Mouse (Mus musculus) neural tube, embryonic 10.5 days (tissue): ENCODE measurements around the gene Crybg1.
A peak's percentile ranks its signal among the peaks of the same experiment; 100 is the strongest.
"Not testable (repeated sequence)": the region's sequence is repeated elsewhere in the genome, so short reads cannot be mapped to it uniquely, and the experiment has no call there.

ENCODE experiments used
- DNase-seq: peaks from one replicate; pipeline ENCODE4 v3.0.0-alpha.2; 2017; ENCODE audit warnings: low spot score; ENCODE audit errors: extremely low spot score

Crybg1 gene

DNA sequence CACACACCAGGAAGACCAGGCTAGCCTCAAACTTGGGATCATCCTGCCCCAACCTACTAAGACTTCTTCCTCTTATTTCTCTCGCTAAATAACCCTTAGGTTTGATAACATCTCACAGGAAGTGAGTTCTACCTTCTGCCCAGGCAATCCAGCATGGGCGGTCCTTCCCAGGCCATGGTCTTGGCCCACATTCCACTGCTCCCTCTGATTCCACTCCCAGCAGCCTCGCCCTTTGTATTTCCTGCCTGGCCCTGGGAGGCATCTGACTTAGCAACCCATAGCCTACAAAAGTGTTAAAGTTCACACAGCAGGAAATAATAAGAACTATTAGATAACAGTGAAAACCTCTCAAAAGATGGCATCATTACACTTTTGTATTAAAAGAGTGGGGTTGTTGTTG, 171.3 kb downstream of the Crybg1 start:
- DNase-seq, result no peak

DNA sequence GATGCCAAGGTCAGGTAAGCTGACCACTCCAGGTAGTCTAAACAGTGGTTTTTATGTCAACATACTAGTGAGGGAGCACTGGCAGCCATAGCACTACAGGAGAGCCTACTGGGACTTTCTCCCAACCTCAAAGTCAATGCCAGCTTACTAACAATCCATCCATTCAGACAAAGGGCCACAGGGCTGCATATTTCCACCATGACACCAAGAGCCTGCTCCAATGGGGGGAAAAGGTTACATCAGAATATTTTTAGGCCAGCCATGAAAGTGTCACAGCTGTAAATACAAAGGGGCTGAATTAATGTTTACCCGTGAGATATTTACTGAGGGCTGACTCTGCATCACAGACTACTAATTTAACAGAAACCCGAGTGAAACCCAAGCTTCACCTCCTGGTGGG, 175.4 kb downstream of the Crybg1 start:
- no peak for DNase-seq

DNA sequence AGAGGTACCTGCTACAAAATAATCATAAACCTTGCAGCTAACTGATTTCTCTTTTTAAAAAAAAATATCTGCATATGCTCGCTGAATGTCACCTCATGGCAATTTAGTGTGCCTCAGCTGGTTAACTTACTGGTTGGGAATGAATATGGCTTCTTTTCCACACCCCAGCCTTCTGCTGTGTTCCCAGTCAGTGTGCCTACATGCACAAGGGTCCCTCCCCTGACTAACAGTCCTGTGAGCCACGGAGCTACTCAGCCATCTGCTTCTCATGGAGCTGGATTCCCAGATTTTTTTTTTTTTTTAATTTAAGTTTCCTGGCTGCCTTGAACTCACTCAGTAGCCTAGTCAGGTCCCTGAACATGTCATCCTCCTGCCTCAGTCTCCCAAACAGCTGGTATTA, 183.7 kb downstream of the Crybg1 start:
- DNase-seq, result no peak

DNA sequence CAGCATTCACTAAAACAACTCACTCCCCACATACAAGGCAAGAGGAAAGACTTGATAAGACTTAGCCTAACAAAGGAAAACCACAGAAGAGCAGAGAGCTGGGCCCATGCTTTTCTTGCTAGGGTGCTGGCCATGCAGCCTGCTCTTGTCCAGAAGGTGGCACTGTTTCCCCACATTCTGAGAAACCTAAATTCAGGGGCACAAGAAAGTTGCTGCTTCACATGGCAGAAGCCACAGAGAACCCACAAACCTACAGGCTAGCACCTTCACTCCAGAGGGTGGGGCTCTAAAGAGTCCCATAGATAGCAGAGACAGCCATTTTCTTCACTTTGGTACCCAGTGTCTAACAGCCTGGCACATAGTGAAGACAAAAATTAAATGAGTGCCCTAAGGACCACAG, 194.7 kb downstream of the Crybg1 start:
- peak; percentile 74 for DNase-seq

DNA sequence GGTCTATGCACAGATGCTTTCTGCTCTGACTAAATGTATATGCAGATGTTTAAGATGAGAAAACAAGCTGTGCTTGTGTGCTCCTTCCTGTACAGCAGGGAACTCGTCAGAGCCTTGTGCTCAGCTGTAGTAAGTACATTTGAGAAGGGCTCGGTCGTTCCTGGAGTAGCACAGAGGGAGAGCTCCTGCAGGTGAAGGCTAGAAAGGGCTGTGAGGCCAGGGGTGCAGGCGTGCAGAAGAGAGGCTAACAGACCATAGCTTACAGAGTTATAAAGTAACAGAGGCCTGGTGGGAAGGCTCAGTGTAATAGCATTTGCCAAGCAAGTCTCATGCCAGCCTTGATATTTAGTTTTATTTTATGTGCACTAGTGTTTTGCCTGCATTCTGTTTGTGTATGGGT, 203.2 kb downstream of the Crybg1 start:
- DNase-seq, result no peak

DNA sequence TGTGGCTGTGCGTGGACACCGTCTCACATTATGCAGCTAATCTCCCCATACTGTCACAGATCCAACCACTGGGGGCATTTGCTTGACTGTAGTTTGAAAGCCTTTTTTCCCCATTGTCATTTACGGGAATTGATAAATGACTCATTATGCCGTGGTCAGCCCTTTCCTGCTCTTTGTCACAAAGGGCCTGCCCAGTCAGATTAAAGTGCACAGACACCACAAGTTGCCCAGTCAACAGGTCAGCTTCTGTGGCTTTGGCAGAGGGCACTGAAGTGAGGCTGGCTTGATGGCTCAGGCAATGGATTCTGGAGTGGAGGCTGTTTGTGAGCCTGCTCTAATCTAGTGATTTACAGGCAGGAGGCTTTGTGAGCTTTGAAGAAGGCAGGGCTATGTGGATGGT, 204.9 kb downstream of the Crybg1 start:
- no peak for DNase-seq

DNA sequence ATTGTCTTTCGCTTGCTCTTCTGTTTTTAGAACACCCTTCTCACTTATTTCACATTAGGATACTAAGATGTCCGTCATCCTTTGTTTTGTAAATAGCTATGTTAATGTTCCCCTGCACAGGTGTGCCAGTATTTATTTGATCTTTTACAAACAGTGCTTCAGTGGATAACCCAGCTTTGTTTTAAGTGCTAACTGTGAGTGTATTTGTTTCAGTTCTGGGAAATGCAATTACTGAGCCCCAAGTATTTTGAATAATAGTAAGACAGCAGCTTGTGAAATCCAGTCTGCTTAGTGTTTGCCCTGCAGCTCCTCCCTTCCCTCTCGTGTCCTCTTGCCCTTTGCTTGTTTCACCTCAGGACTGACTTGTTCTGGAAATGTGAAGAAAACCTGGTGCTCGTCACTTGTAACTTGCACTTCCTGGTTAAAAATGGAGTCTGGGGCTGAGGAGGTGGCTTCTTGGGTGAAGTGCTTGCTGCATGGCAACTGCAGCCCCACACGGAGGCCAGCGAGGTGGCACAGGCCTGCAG, 209.5 kb downstream of the Crybg1 start:
- no peak for DNase-seq

DNA sequence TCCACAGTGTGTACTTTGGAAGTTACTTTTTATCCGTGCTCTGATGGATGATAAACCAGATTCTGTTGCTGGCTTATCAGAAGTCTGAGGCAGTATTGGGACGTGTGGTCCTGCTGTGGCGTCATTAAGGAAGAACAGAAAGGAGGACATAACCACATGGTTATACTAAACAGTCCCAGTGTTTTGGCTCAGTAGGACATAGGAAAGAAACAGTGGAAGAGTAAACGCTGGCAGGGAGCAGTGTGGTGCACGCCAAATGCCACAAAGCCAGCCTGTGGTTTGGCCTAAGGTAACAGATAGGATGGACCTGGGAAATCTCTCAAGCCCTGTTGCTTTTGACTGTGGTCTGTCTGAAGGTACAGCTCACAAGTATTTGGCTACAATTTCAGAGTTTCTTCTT, 220.1 kb downstream of the Crybg1 start:
- no peak for DNase-seq

DNA sequence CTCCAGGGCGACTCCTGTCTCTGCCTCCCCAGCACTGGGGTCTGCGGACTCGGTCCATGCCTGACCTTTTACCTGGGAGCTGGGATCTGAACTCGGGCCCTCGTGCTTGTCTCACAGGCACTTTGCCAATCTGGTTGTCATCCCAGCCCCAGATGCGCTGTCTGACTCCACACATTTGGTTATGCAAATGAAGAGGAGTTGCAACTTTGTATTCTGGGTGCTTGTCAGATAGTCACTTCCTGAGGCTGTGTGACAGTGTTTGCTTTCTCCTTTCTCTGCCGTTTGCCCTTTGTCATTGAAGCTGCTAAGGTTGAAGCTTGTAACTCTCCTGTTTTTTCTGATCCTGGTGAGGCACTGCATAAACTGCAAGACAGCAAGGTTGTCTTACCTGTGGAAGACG, 220.9 kb downstream of the Crybg1 start:
- no peak for DNase-seq

DNA sequence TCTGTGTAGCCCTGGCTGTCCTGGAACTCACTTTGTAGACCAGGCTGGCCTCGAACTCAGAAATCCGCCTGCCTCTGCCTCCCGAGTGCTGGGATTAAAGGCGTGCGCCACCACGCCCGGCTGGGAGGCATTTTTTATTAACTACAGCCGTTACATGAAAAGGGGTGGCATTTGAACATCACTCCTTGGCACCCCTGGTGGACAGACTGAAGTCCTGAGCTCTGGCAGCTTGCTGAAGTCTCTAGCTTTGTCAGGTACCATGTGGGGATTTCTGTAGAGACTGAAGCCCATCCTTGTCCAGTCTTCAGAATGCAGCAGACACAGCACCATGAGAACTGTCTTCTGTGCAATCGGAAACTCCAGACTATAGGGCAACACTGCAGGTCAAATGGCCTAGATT, 222.9 kb downstream of the Crybg1 start:
- not testable (repeated sequence) for DNase-seq

DNA sequence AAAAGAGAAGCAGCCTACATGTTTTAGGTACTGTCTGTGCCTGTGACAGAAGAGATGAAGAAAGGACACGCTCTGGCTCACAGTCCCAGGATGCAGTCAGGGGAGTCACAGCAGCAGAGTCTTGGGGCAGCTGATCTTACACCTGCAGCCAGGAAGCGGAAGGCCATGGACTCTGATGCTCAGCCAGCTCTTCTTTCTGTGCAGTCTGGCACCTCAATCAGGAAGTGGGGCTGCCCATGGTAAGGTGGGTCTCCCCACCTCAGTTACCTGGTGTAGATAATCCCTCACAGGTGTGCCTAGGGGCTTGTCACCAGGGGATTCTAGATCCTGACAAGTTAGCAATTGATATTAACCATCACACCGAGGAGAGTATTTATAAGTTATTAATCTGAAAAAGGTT, 225.6 kb downstream of the Crybg1 start:
- DNase-seq, result no peak

DNA sequence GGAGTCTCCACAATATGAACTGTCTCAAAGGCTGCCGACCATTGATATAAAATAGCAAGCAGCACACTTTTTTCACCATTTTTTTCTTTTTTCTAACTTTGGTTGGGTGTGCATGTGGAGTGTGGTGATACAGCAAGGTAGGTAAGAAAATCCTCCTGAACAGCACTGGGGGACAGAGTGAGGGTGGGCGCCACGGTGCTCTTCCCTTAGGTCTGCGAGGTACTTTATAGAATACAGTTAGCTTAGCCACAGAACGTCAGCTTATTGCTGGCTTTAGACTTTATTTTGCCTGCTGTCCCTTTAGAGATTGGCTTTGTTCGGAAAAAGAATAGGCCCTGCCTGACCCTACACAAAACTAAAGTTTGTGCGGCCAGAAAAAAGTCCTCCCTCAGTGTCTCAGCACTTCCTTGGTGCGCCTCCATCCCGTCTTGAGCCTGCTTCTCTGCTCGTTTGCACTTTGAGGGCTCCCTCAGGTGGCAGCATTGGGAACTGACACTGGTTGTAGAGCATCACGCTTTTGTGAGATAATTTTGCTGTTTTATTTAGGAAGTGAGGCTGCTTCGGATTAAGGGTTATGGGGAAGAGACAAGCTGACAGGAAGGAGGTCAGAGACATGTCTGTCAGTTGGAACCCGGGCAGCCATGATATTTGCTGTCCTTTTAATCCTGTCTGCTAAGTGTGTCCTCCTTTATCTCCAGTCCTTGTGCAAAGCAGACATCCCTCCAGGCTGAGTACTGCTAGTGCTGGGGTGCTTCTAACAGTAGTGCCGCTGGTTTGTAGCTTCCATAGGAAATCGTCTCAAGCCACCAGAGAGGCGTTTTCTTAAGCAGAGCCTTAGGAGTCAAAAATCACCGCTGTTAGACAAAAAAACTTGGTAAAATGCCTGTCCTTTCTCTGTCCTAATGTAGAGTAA, 229.7 kb downstream of the Crybg1 start:
- DNase-seq, result peak; percentile 85

DNA sequence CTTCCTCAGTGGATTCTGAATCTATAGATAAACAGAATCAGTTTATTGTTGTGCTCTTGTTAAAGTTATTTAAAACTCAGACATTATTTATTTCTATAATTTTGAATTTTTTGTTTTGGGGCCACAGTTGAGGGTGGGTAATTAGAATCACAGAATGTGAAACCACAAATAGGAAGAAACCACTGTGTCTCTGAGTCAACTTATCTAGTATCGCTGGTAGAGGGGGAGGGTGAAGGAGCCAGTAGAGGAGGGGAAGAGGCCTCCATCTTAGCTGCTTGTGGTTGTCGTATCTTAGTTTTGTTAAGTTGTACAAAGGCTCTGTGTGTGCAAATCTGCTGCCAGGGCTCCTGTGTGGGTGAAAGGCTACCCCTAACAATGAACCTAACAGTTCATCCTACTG, 231.9 kb downstream of the Crybg1 start:
- no peak for DNase-seq

DNA sequence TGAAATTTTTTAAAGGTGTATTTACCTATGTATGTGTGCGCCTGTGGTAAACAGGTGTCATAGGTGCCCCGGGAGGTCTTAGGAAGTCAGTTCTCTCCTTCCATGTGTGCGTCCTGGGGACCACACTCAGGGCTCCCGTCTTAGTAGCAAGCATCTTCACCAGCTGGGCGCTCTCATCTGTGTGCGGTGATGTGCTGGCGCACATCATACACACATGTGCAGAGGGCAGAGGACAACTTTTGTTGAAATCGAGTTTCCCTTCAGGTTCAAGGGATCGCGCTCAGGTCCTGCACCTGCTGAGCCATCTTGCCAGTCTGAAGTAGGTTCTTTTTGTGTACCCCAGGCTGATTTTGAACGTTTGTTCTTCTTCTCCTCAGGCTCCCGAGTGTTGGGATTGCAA, 232.5 kb downstream of the Crybg1 start:
- no peak for DNase-seq

DNA sequence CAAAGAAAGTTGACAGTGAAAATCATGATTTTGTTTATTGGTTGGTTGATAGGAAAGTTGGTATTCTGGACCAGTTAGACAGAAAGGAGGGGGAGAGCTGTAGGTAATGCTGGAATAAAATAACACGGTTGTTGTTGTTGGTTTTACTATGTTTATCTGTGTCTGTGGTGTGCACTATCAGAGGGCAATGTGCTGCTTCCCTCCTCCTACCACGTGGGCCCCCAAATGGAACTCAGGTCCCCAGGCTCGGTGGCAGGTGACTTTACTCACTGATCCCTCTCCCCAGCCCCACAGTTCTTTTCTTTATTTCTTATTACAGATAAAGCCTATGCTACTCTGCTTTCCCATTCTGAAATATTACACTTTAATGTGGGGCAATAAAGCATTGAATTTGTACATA, 236.4 kb downstream of the Crybg1 start:
- DNase-seq, result no peak

DNA sequence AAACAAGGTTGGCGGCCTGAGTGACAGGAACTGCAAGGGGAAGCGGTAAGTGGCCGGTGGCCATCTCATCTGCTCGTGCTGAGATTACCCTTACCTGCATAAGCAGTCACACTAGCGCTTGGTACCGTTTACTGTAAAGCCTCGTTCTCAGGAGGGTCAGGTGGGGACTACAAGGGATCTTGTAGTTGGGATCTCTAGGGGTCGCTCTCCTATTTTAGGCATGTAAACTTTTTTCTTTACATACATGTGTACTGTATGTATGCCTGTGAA, 237.8 kb downstream of the Crybg1 start:
- no peak for DNase-seq

DNA sequence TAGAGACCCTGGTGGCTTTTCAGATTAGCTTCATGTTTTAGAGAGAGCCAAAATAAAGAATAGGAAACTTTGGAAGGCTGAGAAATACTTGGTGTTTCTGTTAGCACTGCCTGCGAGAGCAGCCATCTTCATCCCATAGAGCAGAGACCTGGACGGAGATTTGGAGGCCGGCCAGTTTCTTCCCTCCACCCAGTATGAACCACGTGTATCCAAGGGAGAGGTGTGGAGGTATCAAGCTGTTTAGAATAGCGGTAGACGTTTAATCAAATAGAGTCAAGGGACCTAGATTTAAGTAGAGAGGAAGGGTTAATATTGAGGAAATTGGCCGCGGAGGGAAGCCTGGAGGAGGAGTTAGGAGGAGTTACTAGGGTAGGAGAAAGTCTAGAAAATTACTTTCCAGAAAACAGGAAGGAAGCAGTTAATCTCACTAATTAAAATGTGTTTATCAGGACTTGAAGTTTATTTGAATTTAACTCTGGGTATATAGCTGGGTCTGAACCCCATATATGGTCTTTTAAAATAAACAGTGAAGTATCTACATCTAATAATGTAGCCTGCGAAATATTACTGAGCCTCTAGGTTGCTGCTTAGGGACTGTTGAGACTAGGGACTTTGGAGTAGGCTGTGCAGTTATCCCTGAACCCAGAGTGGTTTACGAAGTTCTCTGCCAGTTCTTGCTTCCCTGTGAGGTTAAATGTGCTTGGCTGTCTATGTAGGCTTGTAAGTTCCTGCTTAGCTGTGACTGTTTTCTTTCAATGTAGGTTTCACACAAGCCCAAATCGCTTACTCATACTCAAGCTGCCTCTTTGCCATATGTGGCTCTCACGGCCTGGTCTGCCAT, 238.4 kb downstream of the Crybg1 start:
- DNase-seq, result no peak

DNA sequence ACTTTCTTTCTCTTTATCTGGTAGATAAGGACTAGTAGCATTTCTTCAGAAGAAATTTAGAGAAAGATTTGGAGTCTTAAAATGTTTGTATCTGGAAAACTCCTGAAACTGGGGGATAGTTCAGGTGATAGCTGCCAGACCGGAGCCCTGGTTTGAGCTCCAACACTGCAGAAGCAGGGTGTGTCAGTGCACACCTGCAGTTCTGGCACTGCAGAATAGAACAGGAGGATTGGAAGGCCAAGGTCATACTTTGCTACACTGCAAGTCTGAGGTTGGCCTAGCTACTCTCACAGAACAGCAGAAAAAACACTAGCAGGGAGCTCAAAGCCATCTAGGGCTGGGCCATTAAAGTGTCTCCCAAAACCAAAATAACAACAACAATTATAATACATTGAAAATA, 244.1 kb downstream of the Crybg1 start:
- no peak for DNase-seq

DNA sequence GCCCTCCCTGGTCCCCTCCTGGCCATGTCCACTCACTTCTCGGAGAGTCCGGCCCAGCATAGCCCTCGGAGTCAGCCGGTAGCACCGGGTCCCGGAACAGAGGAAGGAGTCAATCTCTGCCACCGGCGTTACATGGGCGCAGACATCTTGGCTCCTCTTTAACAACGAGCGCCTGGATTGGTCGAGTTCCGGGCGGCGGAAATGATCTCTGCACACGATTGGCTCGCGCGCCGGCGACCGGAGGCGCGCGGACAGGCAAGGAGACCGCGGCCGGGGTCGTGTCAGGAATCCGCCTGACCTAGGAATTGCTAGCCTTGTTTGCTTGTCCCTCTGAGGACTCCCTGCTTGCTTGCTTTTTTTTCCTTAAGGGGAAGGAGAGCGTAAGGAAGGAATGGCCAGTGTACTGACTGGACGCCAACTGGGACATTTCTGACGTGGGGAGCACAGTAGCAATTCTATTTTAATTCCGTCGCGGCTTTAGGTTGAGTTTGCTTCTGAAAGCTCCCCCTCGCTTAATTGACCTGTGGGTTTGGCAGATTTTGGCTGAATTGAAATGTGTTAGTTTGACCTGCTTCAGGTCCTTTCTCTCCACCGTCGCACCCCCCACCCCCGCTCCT, 247.0 kb downstream of the Crybg1 start, which contains the start of the genes Qrsl1 and Rtn4ip1:
Qrsl1 (minus strand) TSS at position 168 of the 617 bp plus-strand sequence.
Rtn4ip1 (plus strand) TSS at position 230 of the 617 bp plus-strand sequence.
- peak; percentile 97 for DNase-seq

DNA sequence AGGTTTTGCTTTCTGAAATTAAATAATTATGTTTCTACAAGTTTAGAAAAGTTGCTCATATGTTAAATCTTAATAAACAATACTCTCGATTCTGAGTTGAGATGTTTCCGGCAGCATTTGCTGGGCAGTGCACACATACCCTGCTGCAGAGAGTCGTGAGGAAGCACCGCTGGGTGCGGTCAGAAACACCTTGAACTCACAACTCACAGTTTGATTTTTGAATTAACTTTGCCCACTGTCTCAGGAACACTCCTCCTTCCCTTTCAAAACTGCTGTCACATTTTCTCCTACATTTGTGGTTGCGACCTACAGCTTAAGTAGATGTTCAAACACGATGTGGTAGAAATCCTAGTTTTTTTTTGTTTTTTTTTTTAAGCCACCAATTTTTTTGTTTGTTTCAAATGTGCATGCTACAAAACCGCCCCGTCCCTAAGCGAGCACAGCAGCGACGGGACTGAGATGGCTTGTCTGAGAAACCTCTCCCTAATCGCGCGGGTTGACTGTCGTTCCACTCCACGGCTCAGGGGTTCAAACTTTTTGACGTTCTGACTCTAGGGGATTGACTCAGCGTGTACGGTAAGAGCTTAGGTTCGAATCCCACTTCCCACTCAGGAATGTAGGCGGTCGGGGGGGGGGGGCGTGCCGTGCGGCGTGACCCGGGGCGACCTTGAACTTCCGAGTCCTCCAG, 247.6 kb downstream of the Crybg1 start:
- DNase-seq, result no peak
